Mouse (Mus musculus) adipocyte (in vitro differentiated cells): Measurements from ENCODE around the gene Galns.
"Not testable (repeated sequence)": the region's sequence is repeated elsewhere in the genome, so short reads cannot be mapped to it uniquely, and the experiment has no call there.

ENCODE experiments used
- DNase-seq: peaks from one replicate; pipeline ENCODE4 v3.0.0-alpha.2; 2016; ENCODE audit warnings: low spot score

Gene Galns

DNA sequence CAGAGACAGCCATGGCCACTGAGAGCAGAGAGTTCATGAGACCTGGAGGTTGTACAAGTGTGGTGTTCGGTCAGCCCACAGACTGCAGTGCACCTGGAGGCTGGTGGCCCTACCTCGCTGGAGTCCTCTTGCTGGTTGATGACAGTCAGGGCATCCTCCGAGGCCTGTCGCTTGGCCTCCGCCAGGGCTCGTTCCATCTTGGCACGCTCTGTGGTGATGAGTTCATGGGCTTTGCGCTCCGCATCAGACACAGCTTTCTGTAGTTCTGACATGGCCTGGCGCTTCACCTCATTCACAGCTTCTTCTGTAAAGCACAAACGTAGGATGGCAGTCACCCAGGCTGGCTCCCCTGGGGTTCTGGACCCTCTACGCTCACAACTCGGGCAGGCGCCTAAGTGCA is 21.9 kb upstream of the Galns start:
- DNase-seq = no peak

DNA sequence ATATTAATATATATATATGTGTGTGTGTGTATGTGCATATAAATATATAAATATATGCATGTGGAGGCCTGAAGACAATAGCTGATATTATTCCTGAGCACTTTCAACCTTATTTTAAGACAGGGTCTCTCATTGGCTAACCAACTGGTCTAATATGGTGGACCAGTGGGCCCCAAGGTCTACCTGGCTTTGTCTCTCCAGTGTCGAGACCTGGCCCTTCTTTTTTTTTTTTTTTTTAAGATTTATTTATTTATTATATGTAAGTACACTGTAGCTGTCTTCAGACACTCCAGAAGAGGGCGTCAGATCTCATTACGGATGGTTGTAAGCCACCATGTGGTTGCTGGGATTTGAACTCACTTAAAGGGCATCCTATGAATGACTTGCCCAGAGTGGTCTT is 20.9 kb upstream of the Galns start:
- DNase-seq = not testable (repeated sequence)

DNA sequence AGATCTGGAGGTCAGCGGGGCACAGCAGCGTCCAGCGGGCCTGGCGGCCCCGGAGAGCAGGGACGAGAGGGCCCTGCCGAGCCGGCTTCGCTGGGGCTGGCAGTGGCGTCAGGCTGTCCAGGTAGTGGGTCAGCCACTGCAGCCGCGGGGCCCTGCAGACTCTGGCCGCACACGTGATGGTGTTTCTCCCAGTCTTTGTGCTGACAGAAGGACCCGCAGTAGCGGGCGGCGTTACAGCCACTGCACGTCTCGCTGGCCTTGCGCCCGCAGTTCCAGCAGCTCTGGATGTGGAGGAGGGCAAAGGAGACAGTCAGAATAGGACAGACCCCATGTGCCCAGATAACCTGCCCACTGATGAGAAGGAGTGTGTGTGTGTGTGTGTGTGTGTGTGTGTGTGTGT is 19.4 kb upstream of the Galns start:
- no peak for DNase-seq

DNA sequence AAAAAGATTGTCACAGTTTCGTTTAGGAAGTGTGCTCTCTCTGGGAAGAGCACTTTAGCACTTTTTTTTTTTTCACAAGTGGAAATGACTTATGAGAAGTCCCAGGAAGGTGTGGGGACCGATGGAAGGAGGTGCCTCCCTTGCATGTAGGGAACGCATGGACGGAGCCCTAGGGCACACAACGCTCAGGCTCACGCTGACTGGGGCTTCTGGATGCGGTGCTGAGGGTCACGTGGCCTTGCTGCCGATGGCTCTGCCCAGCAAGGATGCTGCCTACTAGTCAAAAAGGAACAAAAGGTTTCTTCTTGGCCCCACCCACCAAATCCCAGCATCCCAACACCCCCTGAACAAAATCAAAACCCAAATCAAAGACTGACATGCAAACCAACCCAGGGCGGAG is 18.1 kb upstream of the Galns start:
- no peak for DNase-seq

GRCm38 (mm10) chr8:122626896-122627295 is 15.6 kb upstream of the Galns start:
- no peak for DNase-seq

DNA sequence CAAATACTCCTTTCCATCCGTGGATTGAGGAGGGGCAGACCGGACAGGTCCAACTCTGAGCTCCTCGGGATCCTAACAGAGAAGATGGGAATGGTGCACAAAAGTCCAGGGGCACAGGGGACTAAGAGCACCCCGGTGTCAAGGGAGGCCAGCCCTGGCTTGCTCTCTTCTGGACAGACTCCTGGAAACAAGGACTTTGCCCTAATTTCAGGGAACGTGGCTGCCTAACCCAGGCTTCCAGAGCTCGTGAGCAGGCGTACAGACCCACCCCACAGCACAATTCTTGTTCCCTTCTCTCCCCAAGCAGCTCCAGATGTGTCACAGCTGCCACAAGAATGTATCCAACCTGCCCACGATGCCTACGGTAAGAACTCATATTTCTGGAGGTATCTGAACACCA is 14.5 kb upstream of the Galns start:
- no peak for DNase-seq

DNA sequence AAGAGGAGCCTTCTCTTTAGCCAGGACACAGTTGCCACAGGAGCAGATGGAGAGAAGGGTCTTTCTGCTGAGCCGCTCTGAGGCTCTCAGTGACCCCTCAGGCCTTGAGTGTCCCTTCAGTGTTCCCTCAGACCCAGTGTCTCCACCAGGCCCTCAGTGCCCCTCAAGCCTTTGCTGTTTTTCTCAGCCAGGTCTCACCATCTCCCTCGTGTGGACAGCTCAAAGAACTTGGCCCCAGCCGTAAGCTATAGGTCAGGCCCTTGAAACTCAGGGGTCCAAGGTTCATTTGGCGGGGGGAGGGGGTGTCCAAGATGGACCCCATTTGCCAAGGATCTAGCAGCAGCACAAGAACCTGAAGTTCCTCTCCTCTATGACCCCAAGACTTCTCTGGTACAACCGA is 13.4 kb upstream of the Galns start:
- DNase-seq = no peak

DNA sequence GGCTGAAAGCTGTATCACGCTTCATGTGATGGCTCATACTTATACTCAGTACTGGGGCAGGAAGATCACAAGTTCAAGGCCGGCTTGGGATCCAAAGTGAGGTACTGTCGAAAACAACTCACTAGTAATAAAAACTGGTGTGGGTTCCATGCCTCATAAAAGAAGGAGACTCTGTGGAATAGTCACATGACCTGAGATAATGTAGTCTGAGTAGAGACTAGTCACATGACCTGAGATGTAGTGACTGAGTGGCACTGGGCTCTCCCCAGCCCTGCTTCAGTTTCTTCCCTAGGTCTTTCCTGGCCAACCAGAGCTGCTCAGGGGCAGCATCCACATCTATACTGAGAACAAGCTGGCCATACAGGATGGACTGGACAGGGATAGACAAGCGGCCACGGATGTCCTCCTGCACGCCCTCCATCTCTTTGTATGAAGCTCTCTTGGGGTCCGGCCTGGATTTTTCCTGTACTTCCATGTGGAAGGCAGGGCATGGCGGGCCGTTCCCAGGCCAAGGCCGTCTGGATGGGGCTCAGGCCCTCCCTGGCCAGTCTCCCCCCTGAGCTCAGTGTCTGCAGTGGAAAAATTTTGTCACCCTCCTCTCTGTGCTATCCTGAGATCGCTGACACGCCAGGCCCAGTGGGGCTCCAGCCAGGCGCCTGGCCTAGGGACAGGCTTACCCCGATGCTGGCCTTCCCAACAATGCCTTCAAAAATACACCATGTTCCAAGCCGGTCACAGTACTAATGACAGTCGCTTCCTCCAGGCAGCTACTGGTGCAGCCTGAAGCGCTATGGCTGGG is 12.8 kb upstream of the Galns start:
- DNase-seq = no peak

GRCm38 (mm10) chr8:122622727-122623126 is 11.5 kb upstream of the Galns start, which contains the start of gene Pabpn1l:
Gene Pabpn1l (minus strand): TSS chr8:122622739.
- no peak for DNase-seq

- DNase-seq = no peak
Observed at GRCm38 (mm10) chr8:122620446-122620845, 9.2 kb upstream of the Galns start.

DNA sequence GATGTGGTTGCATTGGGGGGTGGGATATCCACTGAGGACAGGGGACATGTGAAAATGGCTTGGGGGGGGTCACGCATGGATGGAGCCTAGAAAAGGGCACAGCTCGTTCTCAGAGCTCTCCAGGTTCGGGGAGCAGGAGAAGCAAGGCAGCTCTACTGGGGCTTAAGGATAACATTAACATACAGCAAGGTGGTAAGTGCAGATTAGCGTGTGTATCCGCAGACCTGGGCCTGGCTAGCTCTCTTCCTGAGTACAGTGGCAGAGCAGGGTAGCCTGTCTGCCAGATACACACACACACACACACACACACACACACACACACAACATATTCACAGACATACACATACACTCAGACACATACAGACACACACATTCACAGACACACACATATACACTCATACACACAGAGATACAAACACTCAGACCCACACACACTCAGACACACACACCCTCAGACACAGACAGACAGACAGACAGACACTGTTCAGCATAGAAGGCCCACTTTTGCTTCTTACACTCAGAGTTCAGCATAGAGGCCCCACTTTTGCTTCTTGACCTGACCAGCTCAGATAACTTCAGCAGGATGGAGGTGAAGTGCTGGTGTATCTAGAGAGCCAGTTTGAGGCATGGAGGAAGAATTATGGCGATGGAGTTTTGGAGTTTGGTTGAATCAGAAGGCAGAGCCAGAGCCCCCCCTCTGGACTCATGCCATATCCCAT is 7.6 kb upstream of the Galns start:
- DNase-seq = no peak

DNA sequence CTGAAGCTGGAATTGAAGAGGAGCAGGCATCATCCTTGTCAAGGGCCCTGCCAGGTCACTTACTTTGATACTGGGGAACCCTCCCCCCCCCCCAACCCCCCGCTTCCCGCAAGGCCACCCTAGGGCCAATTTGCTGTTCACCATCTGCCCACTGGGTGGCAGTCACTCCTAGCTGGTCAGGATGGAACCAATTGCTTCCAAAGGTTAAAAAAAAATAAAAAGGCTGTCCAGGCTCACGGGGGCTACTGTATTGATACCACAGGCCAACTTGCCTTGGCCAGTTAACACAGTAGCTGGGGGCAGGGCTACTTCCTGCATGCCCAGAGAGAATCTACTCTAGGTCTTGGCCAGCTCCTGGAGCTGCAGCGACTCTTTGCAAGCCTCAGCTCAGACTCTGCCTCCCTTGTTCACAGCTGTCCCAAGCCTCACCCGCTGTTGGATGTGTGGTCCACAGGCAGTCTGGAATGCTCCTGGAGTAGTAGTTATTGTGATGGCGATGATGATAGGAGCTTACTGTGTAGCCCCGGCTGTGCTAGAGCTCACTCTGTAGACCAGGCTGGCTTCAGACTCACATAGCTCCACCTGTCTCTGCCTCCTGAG is 6.8 kb upstream of the Galns start:
- peak; percentile 68 for DNase-seq

GRCm38 (mm10) chr8:122616181-122616905 is 5.1 kb upstream of the Galns start:
- no peak for DNase-seq

- no peak for DNase-seq
Observed at GRCm38 (mm10) chr8:122610612-122611277, 518 bp downstream of the Galns start.

DNA sequence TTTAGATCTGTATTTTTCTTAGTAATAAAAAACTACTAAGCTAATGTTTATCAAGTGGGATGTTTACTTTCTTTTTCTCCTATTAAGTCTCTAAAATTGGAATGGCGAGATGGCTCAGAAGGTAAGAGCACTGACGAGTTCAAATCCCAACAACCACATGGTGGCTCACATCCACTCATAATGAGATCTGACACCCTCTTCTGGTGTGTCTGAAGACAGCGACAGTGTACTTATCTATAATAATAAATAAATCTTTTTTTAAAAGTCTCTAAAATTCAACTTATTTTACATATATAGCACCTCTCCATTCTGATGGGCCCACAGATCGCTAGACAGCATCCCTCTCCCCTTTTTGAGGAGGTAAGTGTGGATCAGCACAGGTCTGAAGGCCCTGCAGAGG is 1.1 kb downstream of the Galns start:
- DNase-seq = no peak

GRCm38 (mm10) chr8:122606810-122607209 is 4.5 kb downstream of the Galns start:
- no peak for DNase-seq

DNA sequence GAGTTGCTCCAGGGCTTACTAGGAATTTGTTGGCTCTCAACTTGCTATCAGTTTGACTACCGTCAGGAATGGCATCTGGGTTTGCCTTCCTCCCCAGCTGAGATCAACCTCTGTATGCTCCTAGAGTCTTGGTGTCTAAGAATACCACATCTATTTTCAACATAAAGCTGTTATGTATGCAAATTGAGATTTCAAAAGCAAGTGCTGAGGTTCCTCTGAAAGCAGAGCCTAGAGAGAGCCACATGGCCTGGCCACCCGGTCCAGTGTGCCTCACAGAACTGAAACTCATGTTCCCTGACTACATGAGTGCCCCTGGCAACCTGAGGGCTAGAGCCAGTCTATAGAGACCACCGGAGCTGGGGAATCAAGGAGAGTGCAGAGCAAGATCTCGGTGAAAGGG is 5.9 kb downstream of the Galns start:
- DNase-seq = no peak

DNA sequence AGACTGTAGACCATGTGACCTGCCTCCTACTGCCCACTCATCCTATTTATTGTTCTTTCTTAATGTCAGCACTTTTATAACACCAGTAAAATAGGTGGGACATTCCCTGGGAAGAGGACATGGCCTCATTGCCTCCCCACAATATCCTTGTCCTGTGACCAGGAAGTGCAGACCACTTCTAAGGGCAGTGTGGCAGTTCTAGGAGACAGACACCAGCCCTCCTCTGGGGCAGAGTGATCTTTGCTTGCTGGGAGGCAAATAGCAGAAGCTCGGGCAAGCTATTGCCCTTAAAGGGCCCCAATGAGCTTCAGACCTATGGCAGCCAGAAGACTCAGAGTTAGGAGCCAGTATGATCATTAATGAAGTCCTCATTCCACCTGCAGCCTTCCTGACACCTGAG is 6.6 kb downstream of the Galns start:
- no peak for DNase-seq

DNA sequence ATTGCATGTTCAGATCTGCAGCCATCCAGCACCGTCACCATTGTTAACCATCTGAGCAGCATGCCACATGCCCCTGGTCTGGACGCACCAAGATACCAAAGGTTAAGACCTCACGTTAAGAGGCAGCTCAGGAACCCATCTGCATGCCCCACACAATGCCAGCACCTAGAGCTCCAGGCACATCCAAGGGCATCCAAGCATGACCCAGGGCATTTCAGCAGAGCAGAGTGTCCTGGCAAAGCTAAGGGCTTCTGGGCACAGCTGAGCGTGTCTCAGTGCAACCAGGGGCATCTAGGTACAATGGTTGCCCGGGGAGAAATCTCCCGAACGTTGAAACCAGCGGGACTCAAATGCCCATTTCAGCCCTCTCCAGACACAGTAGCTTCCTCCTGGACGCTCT is 10.6 kb downstream of the Galns start:
- DNase-seq = no peak

DNA sequence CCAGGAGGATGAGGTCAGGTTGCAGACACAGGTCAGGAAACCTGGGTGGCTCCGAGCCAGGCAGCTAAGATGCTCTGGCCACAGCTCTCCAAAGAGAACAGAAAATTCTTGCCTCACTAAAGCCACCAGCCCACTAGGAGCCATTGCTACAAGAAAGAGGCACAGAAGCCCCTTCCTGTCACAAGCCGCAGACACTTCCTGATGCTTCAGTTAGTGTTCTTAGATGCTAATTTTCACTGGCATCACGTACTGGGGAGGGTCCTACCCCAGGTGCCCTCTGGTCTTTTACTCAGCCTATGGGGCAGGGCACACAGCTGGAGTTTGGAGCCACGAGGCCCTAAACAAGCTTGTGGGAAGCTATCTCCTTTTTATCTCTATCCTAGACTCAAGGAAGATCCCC is 15.2 kb downstream of the Galns start:
- no peak for DNase-seq

- DNase-seq = no peak
Observed at GRCm38 (mm10) chr8:122593783-122594507, 17.3 kb downstream of the Galns start.
